Mouse (Mus musculus): ENCODE measurements around the gene Relt. TPM values are rescaled to one million over a fixed set of nuclear protein-coding genes. Genes with fewer than 3 reads are reported as not detected.
A peak's percentile ranks its signal among the peaks of the same experiment; 100 is the strongest.

The Relt gene
- total and polyA plus RNA-seq, 3 experiments, result 24.5 to 31.1 (median 29.9) TPM

GRCm38 (mm10) chr7:100908567-100908966, 45.3 kb upstream of the Relt start:
- in situ Hi-C loops (cut with MboI; ENCODE audit: low pct_ligation_motif_present, low pct_unique_long_range_greater_than_20kb, low sequenced_read_pairs), result no loop called here
- Histone ChIP-seq H3K27ac (ENCODE audit: insufficient read depth, low read depth) (no peak overlapping the region), H3K27me3 (replicated peaks) (no peaks in the 10 kb centered on the region), H3K36me3 (replicated peaks in 1 of 2; ENCODE audit: control insufficient read depth in 1 of 2, insufficient read depth in 1 of 2, low read length in 1 of 2) (no peaks in the 10 kb centered on the region), H3K9me3 (replicated peaks; ENCODE audit: low read length) (no peaks in the 10 kb centered on the region), H3K4me1 (ENCODE audit: control insufficient read depth in 1 of 2, insufficient read depth in 2 of 2) (peaks cover 0 to 40% of the 10 kb centered on the region in 2 experiments; a peak in 2 of 4 replicates), H3K4me3 (replicated peaks in 1 of 3; ENCODE audit: low read depth in 2 of 3, low read length in 2 of 3, poor library complexity in 1 of 3) (no peak overlapping the region), H3K9ac (ENCODE audit: insufficient read depth, low read depth) (no peak overlapping the region), H3K79me2 (replicated peaks; ENCODE audit: control insufficient read depth, extremely low read depth, insufficient read depth, poor library complexity, severe bottlenecking) (no peaks in the 10 kb centered on the region), H3K4me2 (ENCODE audit: insufficient read depth, low read depth, poor library complexity, severe bottlenecking) (no peak overlapping the region)
- peak; percentile 46 for DNase-seq (ENCODE audit: extremely low read depth)
- dilution Hi-C loops (cut with MboI; ENCODE audit: extremely low pct_ligation_motif_present, extremely low pct_unique_long_range_greater_than_20kb, low sequenced_read_pairs), result no loop called here
- TF ChIP-seq RAD21 (IDR thresholded peaks at IDR 0.05; ENCODE audit: low read depth, low read length), result peak; percentile 36
- TF ChIP-seq SMC3 (IDR thresholded peaks at IDR 0.05; ENCODE audit: low read depth, low read length), result peak; percentile 70
- peak in 1 of 2 experiments; percentile 68; a peak in 2 of 4 replicates for TF ChIP-seq CTCF (conservative IDR thresholded peaks at IDR 0.05 in 1 of 2, IDR thresholded peaks at IDR 0.05 in 1 of 2; ENCODE audit: low read depth in 2 of 2, low read length in 2 of 2)
- no peak for TF ChIP-seq SIN3A (IDR thresholded peaks at IDR 0.05; ENCODE audit: low read length)

GRCm38 (mm10) chr7:100908061-100908460, 44.8 kb upstream of the Relt start:
- Histone ChIP-seq H3K4me3 (replicated peaks in 1 of 3; ENCODE audit: low read depth in 2 of 3, low read length in 2 of 3, poor library complexity in 1 of 3) (no peak overlapping the region), H3K9ac (ENCODE audit: insufficient read depth, low read depth) (no peak overlapping the region), H3K27ac (ENCODE audit: insufficient read depth, low read depth) (no peak overlapping the region), H3K79me2 (replicated peaks; ENCODE audit: control insufficient read depth, extremely low read depth, insufficient read depth, poor library complexity, severe bottlenecking) (no peaks in the 10 kb centered on the region), H3K9me3 (replicated peaks; ENCODE audit: low read length) (no peaks in the 10 kb centered on the region), H3K36me3 (replicated peaks in 1 of 2; ENCODE audit: control insufficient read depth in 1 of 2, insufficient read depth in 1 of 2, low read length in 1 of 2) (no peaks in the 10 kb centered on the region), H3K27me3 (replicated peaks) (no peaks in the 10 kb centered on the region), H3K4me2 (ENCODE audit: insufficient read depth, low read depth, poor library complexity, severe bottlenecking) (no peak overlapping the region), H3K4me1 (ENCODE audit: control insufficient read depth in 1 of 2, insufficient read depth in 2 of 2) (peaks cover 0 to 40% of the 10 kb centered on the region in 2 experiments; a peak in 2 of 4 replicates)
- DNase-seq (ENCODE audit: extremely low read depth), result no peak
- dilution Hi-C loops (cut with MboI; ENCODE audit: extremely low pct_ligation_motif_present, extremely low pct_unique_long_range_greater_than_20kb, low sequenced_read_pairs), result no loop called here
- in situ Hi-C loops (cut with MboI; ENCODE audit: low pct_ligation_motif_present, low pct_unique_long_range_greater_than_20kb, low sequenced_read_pairs), result no loop called here
- TF ChIP-seq ZNF384 (IDR thresholded peaks at IDR 0.05; ENCODE audit: low read depth, low read length) (no peak), IRF4 (IDR thresholded peaks at IDR 0.05; ENCODE audit: low read depth, low read length) (no peak), MYC (IDR thresholded peaks at IDR 0.05; ENCODE audit: low read depth, low read length) (no peak), JUN (IDR thresholded peaks at IDR 0.05; ENCODE audit: insufficient read depth, low read depth, low read length) (no peak), ZMIZ1 (IDR thresholded peaks at IDR 0.05; ENCODE audit: low read depth, low read length) (no peak), POLR2AphosphoS2 (IDR thresholded peaks at IDR 0.05; ENCODE audit: low read depth, low read length) (no peak), GABPA (IDR thresholded peaks at IDR 0.05; ENCODE audit: insufficient replicate concordance, low read depth, low read length) (no peak), CHD1 (IDR thresholded peaks at IDR 0.05; ENCODE audit: low read depth, low read length) (no peak), TBP (conservative IDR thresholded peaks at IDR 0.05; ENCODE audit: low read depth, low read length) (no peak), TCF12 (IDR thresholded peaks at IDR 0.05; ENCODE audit: low read depth, low read length) (no peak), ETS1 (conservative IDR thresholded peaks at IDR 0.05; ENCODE audit: low read depth, low read length) (no peak), CHD2 (IDR thresholded peaks at IDR 0.05; ENCODE audit: low read length) (no peak)

Measured in CH12.LX (cell line).